Mouse (Mus musculus) MEL (cell line): ENCODE measurements at regions not wholly inside any gene's neighbourhood (a gene's known extent, or its start where the extent isn't known, plus 50 kb on each side); places are given as distances from the start of the nearest gene placed in this dataset.

ENCODE experiments used
- CTCF ChIP-seq, 3 experiments: IDR thresholded peaks in 2 of 3; conservative IDR thresholded peaks in 1 of 3; 2 replicates each; pipeline ENCODE4 v1.5.1; 2011 to 2012; ENCODE audit warnings: low read length in 3 of 3, low read depth in 2 of 3, mild to moderate bottlenecking in 2 of 3, improper control_type of control experiment in 1 of 3, inconsistent platforms in 1 of 3, mixed read lengths in 1 of 3, moderate library complexity in 1 of 3; ENCODE audit not compliant: control insufficient read depth in 1 of 3, insufficient read depth in 1 of 3, poor library complexity in 1 of 3, severe bottlenecking in 1 of 3
- EP300 ChIP-seq, 2 experiments: IDR thresholded peaks; 2 replicates each; pipeline ENCODE4 v1.6.1; 2011; ENCODE audit warnings: improper control_type of control experiment in 2 of 2, low read length in 2 of 2, low read depth in 1 of 2, mild to moderate bottlenecking in 1 of 2
- KAT2A ChIP-seq: conservative IDR thresholded peaks from 2 replicates; pipeline ENCODE4 v1.6.1; 2012; ENCODE audit warnings: low read depth, low read length, improper control_type of control experiment, inconsistent platforms
- MEF2A ChIP-seq: IDR thresholded peaks from 2 replicates; pipeline ENCODE4 v1.6.1; 2014; ENCODE audit warnings: low read depth, mild to moderate bottlenecking, inconsistent platforms, low read length, improper control_type of control experiment; ENCODE audit not compliant: poor library complexity, insufficient replicate concordance, severe bottlenecking; ENCODE audit errors: extremely low read depth
- TAL1 ChIP-seq: IDR thresholded peaks from 2 replicates; pipeline ENCODE4 v1.6.1; 2012; ENCODE audit warnings: mild to moderate bottlenecking, inconsistent platforms, low read length, moderate library complexity, mixed read lengths
- ZC3H11A ChIP-seq: IDR thresholded peaks from 2 replicates; pipeline ENCODE4 v1.6.1; 2012; ENCODE audit warnings: low read depth, mild to moderate bottlenecking, inconsistent platforms, low read length, improper control_type of control experiment
- ZNF384 ChIP-seq: IDR thresholded peaks from 2 replicates; pipeline ENCODE4 v1.6.1; 2012; ENCODE audit warnings: low read depth, mild to moderate bottlenecking, inconsistent platforms, low read length, improper control_type of control experiment

GRCm38 (mm10) chrX:130808530-130809235, 1059.1 kb downstream of the Diaph2 start:
- TF ChIP-seq TAL1: no peak
- no peak for TF ChIP-seq ZC3H11A
- no peak; a peak in 1 of 4 replicates for TF ChIP-seq EP300 (IDR thresholded peaks at IDR 0.05; ENCODE audit: low read depth in 1 of 2, low read length in 2 of 2)
- TF ChIP-seq CTCF (IDR thresholded peaks at IDR 0.05 in 2 of 3, conservative IDR thresholded peaks at IDR 0.05 in 1 of 3; ENCODE audit: control insufficient read depth in 1 of 3, insufficient read depth in 1 of 3, low read depth in 2 of 3, low read length in 3 of 3, poor library complexity in 1 of 3, severe bottlenecking in 1 of 3): no peak
- TF ChIP-seq ZNF384: no peak
- TF ChIP-seq MEF2A: no peak
- TF ChIP-seq KAT2A: no peak
